In genomic region chr11:32220607-32221224, GRCm38 (mm10) we compare ENCODE assay signal across 8 mouse cellular contexts. TPM values are rescaled to one million over a fixed set of nuclear protein-coding genes. Genes with fewer than 3 reads are reported as not detected.
DNase-seq lines count a peak whose midpoint lies in the region; ATAC-seq and TF ChIP-seq lines count a peak whose summit lies in the region.

No protein-coding gene starts in this region.

- H3K27me3 ChIP-seq in heart, embryonic 16.5 days (ENCODE audit: control insufficient read depth, insufficient read depth, low read length): no peaks in the 10 kb centered on the region
- peaks cover 10 to 14% of the 10 kb centered on the region in 2 experiments for H3K27me3 ChIP-seq in MEL (ENCODE audit: control insufficient read depth in 1 of 2, insufficient read depth in 2 of 2, low read length in 2 of 2)
- peaks cover 28% of the 10 kb centered on the region for H3K27me3 ChIP-seq in hindbrain, embryonic 10.5 days (ENCODE audit: insufficient read depth, poor library complexity, severe bottlenecking)
- H3K27me3 ChIP-seq in midbrain, embryonic 11.5 days (ENCODE audit: control insufficient read depth, insufficient read depth, low read length): peaks cover 18% of the 10 kb centered on the region

- 37% methylated on average over 10 of the region's 10 CpGs for WGBS in heart, embryonic 16.5 days
- 32% methylated on average over 10 of the region's 10 CpGs for WGBS in hindbrain, embryonic 10.5 days
- 39% methylated on average over 10 of the region's 10 CpGs for WGBS in midbrain, embryonic 11.5 days

- peaks cover 32% of the 10 kb centered on the region for H3K4me1 ChIP-seq in heart, embryonic 16.5 days (ENCODE audit: control insufficient read depth, insufficient read depth, low read length)
- H3K4me1 ChIP-seq in MEL (ENCODE audit: control insufficient read depth in 1 of 2, insufficient read depth in 2 of 2, low read length in 2 of 2): peaks cover 7 to 17% of the 10 kb centered on the region in 2 experiments
- peaks cover 73% of the 10 kb centered on the region for H3K4me1 ChIP-seq in hindbrain, embryonic 10.5 days (replicated peaks)
- H3K4me1 ChIP-seq in midbrain, embryonic 11.5 days (ENCODE audit: control insufficient read depth, insufficient read depth, low read length): peaks cover 22% of the 10 kb centered on the region

- no peak for TF ChIP-seq CTCF in MEL (IDR thresholded peaks at IDR 0.05 in 2 of 3, conservative IDR thresholded peaks at IDR 0.05 in 1 of 3; ENCODE audit: control insufficient read depth in 1 of 3, insufficient read depth in 1 of 3, low read depth in 2 of 3, low read length in 3 of 3, poor library complexity in 1 of 3, severe bottlenecking in 1 of 3)

- TF ChIP-seq EP300 in MEL (IDR thresholded peaks at IDR 0.05; ENCODE audit: low read depth in 1 of 2, low read length in 2 of 2): no peak

- H3K27ac ChIP-seq in heart, embryonic 16.5 days (ENCODE audit: low read length): peak overlapping the region; percentile 90
- no peak overlapping the region for H3K27ac ChIP-seq in MEL (ENCODE audit: control insufficient read depth, low read depth, low read length)
- peak overlapping the region; percentile 93 for H3K27ac ChIP-seq in hindbrain, embryonic 10.5 days
- H3K27ac ChIP-seq in midbrain, embryonic 11.5 days (ENCODE audit: low read depth, low read length): no peak overlapping the region

- peak overlapping the region; percentile 79 for H3K4me3 ChIP-seq in heart, embryonic 16.5 days (ENCODE audit: low read length)
- peak overlapping the region in 1 of 2 experiments; percentile 60; a peak in 2 of 4 replicates for H3K4me3 ChIP-seq in MEL (ENCODE audit: control insufficient read depth in 1 of 2, insufficient read depth in 1 of 2, low read depth in 2 of 2, low read length in 2 of 2)
- peak overlapping the region; percentile 90 for H3K4me3 ChIP-seq in hindbrain, embryonic 10.5 days
- H3K4me3 ChIP-seq in midbrain, embryonic 11.5 days (ENCODE audit: low read depth, low read length): peak overlapping the region; percentile 72

- no peak; a peak in 1 of 4 replicates for TF ChIP-seq POLR2A in MEL (IDR thresholded peaks at IDR 0.05; ENCODE audit: control insufficient read depth in 1 of 2, insufficient read depth in 1 of 2, low read depth in 1 of 2, low read length in 2 of 2, poor library complexity in 1 of 2)

- peak overlapping the region; percentile 84 for H3K4me2 ChIP-seq in heart, embryonic 16.5 days (ENCODE audit: low read depth, low read length)
- H3K4me2 ChIP-seq in midbrain, embryonic 11.5 days: peak overlapping the region; percentile 99

- DNase-seq in heart, postnatal 10 days: no peak
- peak; percentile 49 for DNase-seq in MEL (ENCODE audit: low read depth, low spot score)
- DNase-seq in hindbrain, embryonic 10.5 days (ENCODE audit: low spot score): no peak
- no peak for DNase-seq in midbrain, embryonic 11.5 days (ENCODE audit: low spot score, missing footprints)
- DNase-seq in spleen, adult 12 weeks (ENCODE audit: low spot score): no peak
- no peak for DNase-seq in thymus, postnatal 36 days
- DNase-seq in adrenal gland, adult 18-20 months (ENCODE audit: low spot score in 2 of 2): no peak

- ATAC-seq in heart, embryonic 16.5 days (replicated peaks; ENCODE audit: extremely low read depth, insufficient read depth, low FRiP score): no peak; the same call in 1 of the 2 replicates
- no peak; the same call in none of the 2 replicates for ATAC-seq in midbrain, embryonic 11.5 days (ENCODE audit: low FRiP score)

- intact Hi-C loops in heart, postnatal 10 days (cut with DNase I): no loop called here

- peak overlapping the region; percentile 96 for H3K9ac ChIP-seq in heart, embryonic 16.5 days (ENCODE audit: low read length)
- no peak overlapping the region for H3K9ac ChIP-seq in MEL (ENCODE audit: control insufficient read depth, low read depth, low read length, poor library complexity, severe bottlenecking)
- peak overlapping the region; percentile 81 for H3K9ac ChIP-seq in midbrain, embryonic 11.5 days (ENCODE audit: low read length)

- H3K9me3 ChIP-seq in heart, embryonic 16.5 days (replicated peaks; ENCODE audit: control insufficient read depth, low read length): no peaks in the 10 kb centered on the region
- no peaks in the 10 kb centered on the region for H3K9me3 ChIP-seq in MEL (replicated peaks; ENCODE audit: insufficient read depth, low read length)
- H3K9me3 ChIP-seq in hindbrain, embryonic 10.5 days: no peaks in the 10 kb centered on the region
- no peaks in the 10 kb centered on the region for H3K9me3 ChIP-seq in midbrain, embryonic 11.5 days (ENCODE audit: control insufficient read depth, low read length)

- H3K36me3 ChIP-seq in heart, embryonic 16.5 days (ENCODE audit: control insufficient read depth, insufficient read depth): 0 out of 2 replicates have a peak, but pooled peaks cover 2% of the 10 kb centered on the region
- peaks cover 0 to 9% of the 10 kb centered on the region in 2 experiments; a peak in 2 of 4 replicates for H3K36me3 ChIP-seq in MEL (ENCODE audit: control insufficient read depth in 1 of 2, insufficient read depth in 2 of 2, low read length in 2 of 2)
- peaks cover 5% of the 10 kb centered on the region for H3K36me3 ChIP-seq in hindbrain, embryonic 10.5 days
- no peaks in the 10 kb centered on the region for H3K36me3 ChIP-seq in midbrain, embryonic 11.5 days (ENCODE audit: control insufficient read depth, insufficient read depth, low read length)

- peaks cover 3% of the 10 kb centered on the region; the same call in 1 of the 2 replicates for H3K79me2 ChIP-seq in MEL (ENCODE audit: control insufficient read depth, insufficient read depth, low read length, poor library complexity)

- TF ChIP-seq RAD21 in MEL (IDR thresholded peaks at IDR 0.05; ENCODE audit: low read depth, low read length): no peak

TF ChIP-seq in MEL, 35 proteins besides CTCF, POLR2A, EP300 and RAD21 (continues in another document):
- TF ChIP-seq MAZ (IDR thresholded peaks at IDR 0.05; ENCODE audit: low read depth, low read length): no peak
- no peak for TF ChIP-seq MYB (IDR thresholded peaks at IDR 0.05; ENCODE audit: low read depth, low read length)
- no peak for TF ChIP-seq GABPA (IDR thresholded peaks at IDR 0.05; ENCODE audit: low read depth, low read length)
- no peak for TF ChIP-seq ZMIZ1 (IDR thresholded peaks at IDR 0.05; ENCODE audit: low read depth, low read length)
- no peak for TF ChIP-seq UBTF (IDR thresholded peaks at IDR 0.05; ENCODE audit: borderline replicate concordance, insufficient read depth, low read depth, low read length)
- TF ChIP-seq ZC3H11A (IDR thresholded peaks at IDR 0.05; ENCODE audit: low read depth, low read length): no peak

RNA-seq across cellular contexts. Expression of gene Rhbdf1, which starts 1.4 kb away (rescaled TPM):
- 35.6 and 44.2 TPM in 2 replicates for polyA plus RNA-seq in heart, embryonic 16.5 days (2015; fragmentation: Nextera tagmentation; extraction: Ambion mirVana)
- 10 to 100 TPM; 30.5 to 31.1 TPM for total RNA-seq in heart, postnatal 10 days (2021)
- total RNA-seq in MEL (2012; rRNA removed): 2.4 and 2.9 TPM in 2 replicates
- polyA plus RNA-seq in MEL (2012; ENCODE audit: insufficient read depth in 1 of 2, insufficient read length in 2 of 2, low read depth in 1 of 2, low replicate concordance in 2 of 2, missing spikeins in 1 of 2): 10 to 100 TPM in 1 of 2 experiments, not detected in 1; 14.3 TPM
- 31.3 and 32.9 TPM in 2 replicates for polyA plus RNA-seq in hindbrain, embryonic 10.5 days (2016; fragmentation: Nextera tagmentation; extraction: Ambion mirVana)
- polyA plus RNA-seq in midbrain, embryonic 11.5 days (2014; fragmentation: Nextera tagmentation; extraction: Ambion mirVana): 13.2 and 14.1 TPM in 2 replicates
- 10 to 100 TPM; 22.8 to 28.8 TPM for total RNA-seq in adrenal gland, adult 18-20 months (2021)

RNA-seq across cellular contexts. Expression of gene Mpg, which starts 5.6 kb away (rescaled TPM):
- 19.1 and 20.4 TPM in 2 replicates for polyA plus RNA-seq in heart, embryonic 16.5 days (2015; fragmentation: Nextera tagmentation; extraction: Ambion mirVana)
- 10 to 100 TPM in 1 of 2 experiments, 1 to 10 TPM in 1; 9.8 to 10.3 TPM for total RNA-seq in heart, postnatal 10 days (2021)
- 41.2 and 43.2 TPM in 2 replicates for total RNA-seq in MEL (2012; rRNA removed)
- 10 to 100 TPM in 1 of 2 experiments, not detected in 1; 42.0 TPM for polyA plus RNA-seq in MEL (2012; ENCODE audit: insufficient read depth in 1 of 2, insufficient read length in 2 of 2, low read depth in 1 of 2, low replicate concordance in 2 of 2, missing spikeins in 1 of 2)
- polyA plus RNA-seq in hindbrain, embryonic 10.5 days (2016; fragmentation: Nextera tagmentation; extraction: Ambion mirVana): 34.2 and 36.3 TPM in 2 replicates
- polyA plus RNA-seq in midbrain, embryonic 11.5 days (2014; fragmentation: Nextera tagmentation; extraction: Ambion mirVana): 24.8 and 27.2 TPM in 2 replicates
- 10 to 100 TPM; 17.1 to 20.3 TPM for total RNA-seq in adrenal gland, adult 18-20 months (2021)

RNA-seq across cellular contexts. Expression of gene Snrnp25, which starts 15.5 kb away (rescaled TPM):
- polyA plus RNA-seq in heart, embryonic 16.5 days (2015; fragmentation: Nextera tagmentation; extraction: Ambion mirVana): 42.6 and 50.9 TPM in 2 replicates
- 10 to 100 TPM; 10.6 to 12.4 TPM for total RNA-seq in heart, postnatal 10 days (2021)
- 148 and 158 TPM in 2 replicates for total RNA-seq in MEL (2012; rRNA removed)
- 100 to 1,000 TPM in 1 of 2 experiments, not detected in 1; 130 TPM for polyA plus RNA-seq in MEL (2012; ENCODE audit: insufficient read depth in 1 of 2, insufficient read length in 2 of 2, low read depth in 1 of 2, low replicate concordance in 2 of 2, missing spikeins in 1 of 2)
- 97.6 and 103 TPM in 2 replicates for polyA plus RNA-seq in hindbrain, embryonic 10.5 days (2016; fragmentation: Nextera tagmentation; extraction: Ambion mirVana)
- polyA plus RNA-seq in midbrain, embryonic 11.5 days (2014; fragmentation: Nextera tagmentation; extraction: Ambion mirVana): 77.0 and 87.0 TPM in 2 replicates
- 10 to 100 TPM; 13.1 to 18.5 TPM for total RNA-seq in adrenal gland, adult 18-20 months (2021)

RNA-seq across cellular contexts. Expression of gene Il9r, which starts 20.6 kb away (rescaled TPM):
- 0.74 and 1.4 TPM in 2 replicates for polyA plus RNA-seq in heart, embryonic 16.5 days (2015; fragmentation: Nextera tagmentation; extraction: Ambion mirVana)
- under 1 TPM in 1 of 2 experiments, not detected in 1; 0.10 TPM for total RNA-seq in heart, postnatal 10 days (2021)
- total RNA-seq in MEL (2012; rRNA removed): 76.5 and 83.8 TPM in 2 replicates
- polyA plus RNA-seq in MEL (2012; ENCODE audit: insufficient read depth in 1 of 2, insufficient read length in 2 of 2, low read depth in 1 of 2, low replicate concordance in 2 of 2, missing spikeins in 1 of 2): 10 to 100 TPM in 1 of 2 experiments, not detected in 1; 56.9 TPM
- not detected in 2 replicates for polyA plus RNA-seq in hindbrain, embryonic 10.5 days (2016; fragmentation: Nextera tagmentation; extraction: Ambion mirVana)
- not detected in 2 replicates for polyA plus RNA-seq in midbrain, embryonic 11.5 days (2014; fragmentation: Nextera tagmentation; extraction: Ambion mirVana)
- total RNA-seq in adrenal gland, adult 18-20 months (2021): under 1 TPM; 0.10 to 0.32 TPM

RNA-seq across cellular contexts. Expression of gene Nprl3, which starts 46.8 kb away (rescaled TPM):
- polyA plus RNA-seq in heart, embryonic 16.5 days (2015; fragmentation: Nextera tagmentation; extraction: Ambion mirVana): 30.4 and 33.0 TPM in 2 replicates
- total RNA-seq in heart, postnatal 10 days (2021): 10 to 100 TPM; 26.6 to 27.6 TPM
- 12.5 and 14.1 TPM in 2 replicates for total RNA-seq in MEL (2012; rRNA removed)
- 10 to 100 TPM in 1 of 2 experiments, not detected in 1; 18.4 TPM for polyA plus RNA-seq in MEL (2012; ENCODE audit: insufficient read depth in 1 of 2, insufficient read length in 2 of 2, low read depth in 1 of 2, low replicate concordance in 2 of 2, missing spikeins in 1 of 2)
- polyA plus RNA-seq in hindbrain, embryonic 10.5 days (2016; fragmentation: Nextera tagmentation; extraction: Ambion mirVana): 41.1 and 45.6 TPM in 2 replicates
- 28.3 and 34.0 TPM in 2 replicates for polyA plus RNA-seq in midbrain, embryonic 11.5 days (2014; fragmentation: Nextera tagmentation; extraction: Ambion mirVana)
- 10 to 100 TPM; 52.8 to 64.2 TPM for total RNA-seq in adrenal gland, adult 18-20 months (2021)

Comparison
In these comparisons a context has a peak if more than half of its experiments do, and no peak if none do; other contexts are left out.
1. H3K27ac ChIP-seq: peak in heart, embryonic 16.5 days (single experiment) and hindbrain, embryonic 10.5 days (single experiment); none in MEL (single experiment) and midbrain, embryonic 11.5 days (single experiment).